Mouse (Mus musculus) intestine, embryonic 14.5 days (tissue): ENCODE data around the gene Slc26a5. TPM values are rescaled to one million over a fixed set of nuclear protein-coding genes. Genes with fewer than 3 reads are reported as not detected.

Experiments used
- ATAC-seq: fragments of 200-750 bp; cut with Nextera tagmentation; replicated peaks from 2 replicates; pipeline ENCODE4 v1.8.0; 2017; ENCODE audit warnings: low read depth, moderate number of reproducible peaks, moderate TSS enrichment, moderate library complexity; ENCODE audit not compliant: low FRiP score, low TSS enrichment
- DNase-seq: peaks from one replicate; pipeline ENCODE4 v3.0.0-alpha.2; 2018; ENCODE audit warnings: low spot score
- H3K27ac ChIP-seq: fragments of 300-500 bp; sonication (generic); 2 replicates; pipeline ENCODE4 v1.5.1; 2014; ENCODE audit warnings: low read depth, mild to moderate bottlenecking, control low read depth
- H3K27me3 ChIP-seq: fragments of 300-500 bp; sonication (generic); replicated peaks from 2 replicates; pipeline ENCODE4 v1.6.1; 2014; ENCODE audit warnings: low read length, control low read depth; ENCODE audit not compliant: control insufficient read depth, insufficient read depth
- H3K36me3 ChIP-seq: fragments of 300-500 bp; sonication (generic); 2 replicates; pipeline ENCODE4 v1.6.1; 2014; ENCODE audit warnings: low read length, control low read depth; ENCODE audit not compliant: control insufficient read depth, insufficient read depth
- H3K4me1 ChIP-seq: fragments of 300-500 bp; sonication (generic); replicated peaks from 2 replicates; pipeline ENCODE4 v1.6.1; 2014; ENCODE audit warnings: low read length, control low read depth, mixed read lengths; ENCODE audit not compliant: control insufficient read depth, insufficient read depth
- H3K4me2 ChIP-seq: fragments of 300-500 bp; sonication (generic); 2 replicates; pipeline ENCODE4 v1.6.1; 2014; ENCODE audit warnings: low read length
- H3K4me3 ChIP-seq: fragments of 300-500 bp; sonication (generic); 2 replicates; pipeline ENCODE4 v1.5.1; 2014; ENCODE audit warnings: low read depth, low read length, control low read depth, mixed read lengths
- H3K9ac ChIP-seq: fragments of 300-500 bp; sonication (generic); 2 replicates; pipeline ENCODE4 v1.6.1; 2014; ENCODE audit warnings: mild to moderate bottlenecking, low read length
- H3K9me3 ChIP-seq: fragments of 300-500 bp; sonication (generic); 2 replicates; pipeline ENCODE4 v1.6.1; 2016; ENCODE audit warnings: low read length, control low read depth; ENCODE audit not compliant: control insufficient read depth
- WGBS: fragments of 180-500 bp; shearing (Covaris S2); extraction: QIAGEN DNeasy Blood & Tissue Kit; methylation state at CpG from one replicate; pipeline ENCODE4 v1.1.7; 2014; 5-methylcytosine and 5-hydroxymethylcytosine counted together
- polyA plus RNA-seq: library from polyadenylated mRNA; unstranded; fragments of >200 nt; fragmentation: Nextera tagmentation; extraction: Ambion mirVana; gene quantifications from 2 replicates; pipeline ENCODE4 v1.2.1, GENCODE M21; 2014

Gene Slc26a5
- polyA plus RNA-seq, 1 experiment from 2014 or later: not detected

GRCm38 (mm10) chr5:21776491-21776890 lies 88.9 kb downstream of the Slc26a5 start:
- H3K27me3 ChIP-seq: no peaks in the 10 kb centered on the region
- H3K36me3 ChIP-seq: peaks cover 71% of the 10 kb centered on the region
- no peaks in the 10 kb centered on the region for H3K9me3 ChIP-seq
- H3K4me1 ChIP-seq: no peaks in the 10 kb centered on the region
- DNase-seq: no peak
- no peak overlapping the region for H3K4me2 ChIP-seq
- no peak overlapping the region for H3K27ac ChIP-seq
- ATAC-seq: no peak
- no peak overlapping the region for H3K9ac ChIP-seq
- WGBS: 93% methylated on average over 6 of the region's 6 CpGs
- H3K4me3 ChIP-seq: no peak overlapping the region

DNA sequence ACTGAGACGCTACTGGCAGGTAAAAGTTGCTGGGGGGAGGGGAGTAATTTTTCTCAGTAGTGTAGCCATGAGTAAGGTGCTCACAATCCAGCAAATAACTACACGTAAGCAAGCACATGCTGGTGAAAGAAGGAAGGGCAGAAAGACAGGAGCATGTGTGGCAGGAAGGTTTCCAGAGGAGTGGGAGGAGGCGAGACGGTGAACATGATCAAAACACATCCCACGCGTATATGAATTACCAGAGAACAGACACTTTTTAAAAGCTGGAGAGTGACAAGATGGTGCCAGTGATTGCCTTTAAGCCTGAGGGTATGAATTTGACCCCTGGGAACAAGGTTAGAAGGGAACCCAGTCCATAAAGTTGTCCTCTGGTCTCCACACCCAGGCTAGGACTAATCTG lies 95.6 kb downstream of the Slc26a5 start:
- Histone ChIP-seq H3K27me3 (no peaks in the 10 kb centered on the region), H3K4me3 (no peak overlapping the region), H3K9ac (no peak overlapping the region), H3K4me1 (no peaks in the 10 kb centered on the region), H3K27ac (no peak overlapping the region), H3K9me3 (no peaks in the 10 kb centered on the region), H3K36me3 (peaks cover 72% of the 10 kb centered on the region), H3K4me2 (no peak overlapping the region)
- 91% methylated on average over 6 of the region's 6 CpGs for WGBS
- DNase-seq (no peak), ATAC-seq (no peak)

GRCm38 (mm10) chr5:21768506-21768905 lies 96.9 kb downstream of the Slc26a5 start:
- H3K4me1 ChIP-seq: no peaks in the 10 kb centered on the region

More at GRCm38 (mm10) chr5:21768506-21768905, 96.9 kb downstream of the Slc26a5 start:
- 92% methylated on average over 4 of the region's 4 CpGs for WGBS
- H3K27ac ChIP-seq: no peak overlapping the region
- no peak for DNase-seq
- no peak overlapping the region for H3K4me2 ChIP-seq
- no peak overlapping the region for H3K4me3 ChIP-seq
- H3K9me3 ChIP-seq: no peaks in the 10 kb centered on the region
- no peak for ATAC-seq
- H3K9ac ChIP-seq: no peak overlapping the region
- H3K36me3 ChIP-seq: peaks cover 72% of the 10 kb centered on the region
- no peaks in the 10 kb centered on the region for H3K27me3 ChIP-seq

Other genes with a start within 250 kb of the Slc26a5 start
- 0.23 and 0.35 TPM in 2 replicates for gene Fbxl13, start 220.0 kb downstream of the Slc26a5 start, polyA plus RNA-seq
- gene Armc10, start 219.8 kb downstream of the Slc26a5 start, polyA plus RNA-seq: 52.3 and 56.8 TPM in 2 replicates
- gene Napepld, start 164.2 kb downstream of the Slc26a5 start, polyA plus RNA-seq: 4.2 and 5.1 TPM in 2 replicates
- 78.4 and 84.1 TPM in 2 replicates for gene Pmpcb, start 128.5 kb downstream of the Slc26a5 start, polyA plus RNA-seq
- 80.0 and 85.5 TPM in 2 replicates for gene Dnajc2, start 80.4 kb downstream of the Slc26a5 start, polyA plus RNA-seq
- gene Psmc2, start 80.3 kb downstream of the Slc26a5 start, polyA plus RNA-seq: 165 and 173 TPM in 2 replicates